Mouse (Mus musculus): ENCODE measurements around the gene Gm13539.

- no peak for TF ChIP-seq POLR2A (IDR thresholded peaks at IDR 0.05; ENCODE audit: insufficient read depth, low read length)
- no peak for TF ChIP-seq CTCF (IDR thresholded peaks at IDR 0.05; ENCODE audit: low read depth, low read length)
Observed at GRCm38 (mm10) chr2:25785573-25786322, 3.7 kb downstream of the Gm13539 start.
